Mouse (Mus musculus) midbrain, embryonic 10.5 days (tissue): ENCODE results near the gene Slc24a2. TPM values are rescaled to one million over a fixed set of nuclear protein-coding genes. Genes with fewer than 3 reads are reported as not detected.

Experiments used
- DNase-seq: peaks from one replicate; pipeline ENCODE4 v3.0.0-alpha.2; 2017; ENCODE audit warnings: low spot score
- H3K27ac ChIP-seq: fragments of 300-500 bp; sonication (generic); replicated peaks from 2 replicates; pipeline ENCODE4 v1.5.1; 2016; ENCODE audit warnings: mild to moderate bottlenecking
- H3K27me3 ChIP-seq: fragments of 300-500 bp; sonication (generic); 2 replicates; pipeline ENCODE4 v1.6.1; 2016; ENCODE audit warnings: low read depth, mild to moderate bottlenecking; ENCODE audit not compliant: poor library complexity, severe bottlenecking
- H3K36me3 ChIP-seq: fragments of 300-500 bp; sonication (generic); 2 replicates; pipeline ENCODE4 v1.6.1; 2016; ENCODE audit warnings: mild to moderate bottlenecking, moderate library complexity
- H3K4me1 ChIP-seq: fragments of 300-500 bp; sonication (generic); 2 replicates; pipeline ENCODE4 v1.6.1; 2016
- H3K4me3 ChIP-seq: fragments of 300-500 bp; sonication (generic); 2 replicates; pipeline ENCODE4 v1.5.1; 2016; ENCODE audit warnings: mild to moderate bottlenecking, moderate library complexity
- H3K9me3 ChIP-seq: fragments of 300-500 bp; sonication (generic); replicated peaks from 2 replicates; pipeline ENCODE4 v1.6.1; 2016; ENCODE audit warnings: mild to moderate bottlenecking
- WGBS: fragments of 180-500 bp; shearing (Covaris S2); methylation state at CpG from one replicate; pipeline ENCODE4 v1.1.7; 2016; 5-methylcytosine and 5-hydroxymethylcytosine counted together
- polyA plus RNA-seq: library from polyadenylated mRNA; unstranded; fragments of >200 nt; fragmentation: Nextera tagmentation; extraction: Ambion mirVana; gene quantifications from 2 replicates; pipeline ENCODE4 v1.2.1, GENCODE M21; 2016

Gene Slc24a2
- polyA plus RNA-seq, 1 experiment from 2014 or later = 1.1 TPM

GRCm38 (mm10) chr4:87026311-87027151, 203.7 kb downstream of the Slc24a2 start:
- DNase-seq = no peak
- H3K4me3 ChIP-seq = no peak overlapping the region
- peaks cover 5% of the 10 kb centered on the region; the same call in 1 of the 2 replicates for H3K4me1 ChIP-seq
- H3K9me3 ChIP-seq = no peaks in the 10 kb centered on the region
- H3K36me3 ChIP-seq = no peaks in the 10 kb centered on the region
- whole genome bisulfite sequencing = 70% methylated on average over 14 of the region's 14 CpGs
- H3K27ac ChIP-seq = no peak overlapping the region
- no peaks in the 10 kb centered on the region for H3K27me3 ChIP-seq

- DNase-seq = no peak
These were observed 205.7 kb downstream of the Slc24a2 start for GRCm38 (mm10) chr4:87024556-87024955.

GRCm38 (mm10) chr4:87021542-87021941, 208.7 kb downstream of the Slc24a2 start:
- no peak for DNase-seq
- Histone ChIP-seq H3K4me1 (0 out of 2 replicates have a peak, but pooled peaks cover 4% of the 10 kb centered on the region), H3K27me3 (no peaks in the 10 kb centered on the region), H3K36me3 (no peaks in the 10 kb centered on the region), H3K27ac (no peak overlapping the region), H3K4me3 (no peak overlapping the region), H3K9me3 (no peaks in the 10 kb centered on the region)
- 72% methylated on average over 3 of the region's 3 CpGs for WGBS

More at GRCm38 (mm10) chr4:87024556-87024955, 205.7 kb downstream of the Slc24a2 start:
- Histone ChIP-seq H3K4me1 (peaks cover 6% of the 10 kb centered on the region; the same call in 1 of the 2 replicates), H3K27ac (no peak overlapping the region), H3K9me3 (no peaks in the 10 kb centered on the region), H3K4me3 (no peak overlapping the region), H3K27me3 (no peaks in the 10 kb centered on the region), H3K36me3 (no peaks in the 10 kb centered on the region)
- WGBS = 89% methylated on average over 8 of the region's 8 CpGs

- H3K36me3 ChIP-seq = no peaks in the 10 kb centered on the region
- H3K4me1 ChIP-seq = 0 out of 2 replicates have a peak, but pooled peaks cover 4% of the 10 kb centered on the region
- no peak overlapping the region for H3K27ac ChIP-seq
- no peak overlapping the region for H3K4me3 ChIP-seq
- no peak for DNase-seq
- H3K27me3 ChIP-seq = no peaks in the 10 kb centered on the region
- H3K9me3 ChIP-seq = no peaks in the 10 kb centered on the region
- WGBS = 61% methylated on average over 13 of the region's 13 CpGs
These were observed 210.7 kb downstream of the Slc24a2 start for GRCm38 (mm10) chr4:87019486-87020105.

GRCm38 (mm10) chr4:87018073-87018997, 211.9 kb downstream of the Slc24a2 start:
- Histone ChIP-seq H3K4me3 (no peak overlapping the region), H3K9me3 (no peaks in the 10 kb centered on the region), H3K36me3 (no peaks in the 10 kb centered on the region), H3K4me1 (0 out of 2 replicates have a peak, but pooled peaks cover 7% of the 10 kb centered on the region), H3K27ac (no peak overlapping the region), H3K27me3 (no peaks in the 10 kb centered on the region)
- DNase-seq = no peak
- WGBS = 89% methylated on average over 9 of the region's 9 CpGs

GRCm38 (mm10) chr4:87017464-87017863, 212.8 kb downstream of the Slc24a2 start:
- Histone ChIP-seq H3K4me3 (no peak overlapping the region), H3K27me3 (no peaks in the 10 kb centered on the region), H3K36me3 (no peaks in the 10 kb centered on the region), H3K9me3 (no peaks in the 10 kb centered on the region), H3K4me1 (peaks cover 12% of the 10 kb centered on the region), H3K27ac (no peak overlapping the region)
- 89% methylated on average over 3 of the region's 3 CpGs for WGBS
- DNase-seq = no peak

- Histone ChIP-seq H3K4me1 (peaks cover 16% of the 10 kb centered on the region), H3K9me3 (no peaks in the 10 kb centered on the region), H3K27me3 (no peaks in the 10 kb centered on the region), H3K4me3 (no peak overlapping the region), H3K36me3 (no peaks in the 10 kb centered on the region), H3K27ac (no peak overlapping the region)
- DNase-seq = no peak
- 93% methylated on average over 4 of the region's 4 CpGs for WGBS
These were observed 214.5 kb downstream of the Slc24a2 start for GRCm38 (mm10) chr4:87015746-87016145.

- Histone ChIP-seq H3K27ac (no peak overlapping the region), H3K36me3 (no peaks in the 10 kb centered on the region), H3K4me1 (peaks cover 15% of the 10 kb centered on the region), H3K9me3 (no peaks in the 10 kb centered on the region), H3K4me3 (no peak overlapping the region), H3K27me3 (no peaks in the 10 kb centered on the region)
- no peak for DNase-seq
- 88% methylated on average over 7 of the region's 7 CpGs for WGBS
These were observed 216.3 kb downstream of the Slc24a2 start for GRCm38 (mm10) chr4:87013721-87014620.

- Histone ChIP-seq H3K4me3 (no peak overlapping the region), H3K27me3 (no peaks in the 10 kb centered on the region), H3K9me3 (no peaks in the 10 kb centered on the region), H3K4me1 (peaks cover 16% of the 10 kb centered on the region), H3K27ac (no peak overlapping the region), H3K36me3 (no peaks in the 10 kb centered on the region)
- DNase-seq = no peak
- 53% methylated on average over 3 of the region's 3 CpGs for WGBS
These were observed 237.8 kb downstream of the Slc24a2 start for GRCm38 (mm10) chr4:86992470-86992869.

- no peaks in the 10 kb centered on the region for H3K27me3 ChIP-seq
- no peaks in the 10 kb centered on the region for H3K9me3 ChIP-seq
- no peak overlapping the region for H3K4me3 ChIP-seq
- no peak overlapping the region for H3K27ac ChIP-seq
- H3K4me1 ChIP-seq = peaks cover 16% of the 10 kb centered on the region
- H3K36me3 ChIP-seq = no peaks in the 10 kb centered on the region
- 71% methylated on average over 6 of the region's 6 CpGs for WGBS
- DNase-seq = no peak
These were observed 241.0 kb downstream of the Slc24a2 start for GRCm38 (mm10) chr4:86989301-86989700.

- no peak for DNase-seq
- Histone ChIP-seq H3K27ac (no peak overlapping the region), H3K4me3 (no peak overlapping the region), H3K9me3 (no peaks in the 10 kb centered on the region), H3K27me3 (no peaks in the 10 kb centered on the region), H3K4me1 (peaks cover 16% of the 10 kb centered on the region), H3K36me3 (no peaks in the 10 kb centered on the region)
- WGBS = 91% methylated on average over 4 of the region's 4 CpGs
These were observed 242.4 kb downstream of the Slc24a2 start for GRCm38 (mm10) chr4:86987846-86988245.
